Comparison of ENCODE assay signal across 8 mouse cellular contexts in genomic region chr17:56613236-56613844, GRCm38 (mm10). TPM values are rescaled to one million over a fixed set of nuclear protein-coding genes. Genes with fewer than 3 reads are reported as not detected.
DNase-seq lines count a peak whose midpoint lies in the region; ATAC-seq lines count a peak whose summit lies in the region.

Gene Rpl36, plus strand, starts transcription at chr17:56613416.

- under 1% methylated on average over 52 of the region's 52 CpGs for WGBS in forebrain, embryonic 11.5 days
- WGBS in heart, embryonic 16.5 days: under 1% methylated on average over 52 of the region's 52 CpGs
- WGBS in liver, embryonic 15.5 days (ENCODE audit: insufficient replicate concordance): under 1% methylated on average over 52 of the region's 52 CpGs
- WGBS in neural tube, embryonic 12.5 days: under 1% methylated on average over 52 of the region's 52 CpGs

- peak within 1 kb of the TSS; percentile 74 for H3K27ac ChIP-seq in forebrain, embryonic 11.5 days (ENCODE audit: low read depth, low read length)
- H3K27ac ChIP-seq in heart, embryonic 16.5 days (ENCODE audit: low read length): peak within 1 kb of the TSS; percentile 88
- peak within 1 kb of the TSS; percentile 86 for H3K27ac ChIP-seq in liver, embryonic 15.5 days (replicated peaks)
- peak within 1 kb of the TSS; percentile 82 for H3K27ac ChIP-seq in neural tube, embryonic 12.5 days

- DNase-seq in c-Kit-positive CD71-negative TER-119-negative erythroid progenitor cells, embryonic 14.5 days (ENCODE audit: low read depth): peak; percentile 78
- DNase-seq in forebrain, embryonic 11.5 days (ENCODE audit: low spot score): peak; percentile 98
- DNase-seq in kidney, postnatal 36 days: peak; percentile 96 to 98
- peak; percentile 92 for DNase-seq in telencephalon, adult 2 months (ENCODE audit: low read depth, low spot score)

- peak within 1 kb of the TSS; percentile 75 for H3K4me3 ChIP-seq in forebrain, embryonic 11.5 days (ENCODE audit: low read depth, low read length)
- peak within 1 kb of the TSS; percentile 80 for H3K4me3 ChIP-seq in heart, embryonic 16.5 days (ENCODE audit: low read length)
- peak within 1 kb of the TSS; percentile 69 for H3K4me3 ChIP-seq in liver, embryonic 15.5 days (replicated peaks)
- peak within 1 kb of the TSS; percentile 75 for H3K4me3 ChIP-seq in neural tube, embryonic 12.5 days

- ATAC-seq in CD4-positive, CD25-positive, alpha-beta regulatory T cell, adult 4 months: peak; percentile 74
- peak; percentile 60 for ATAC-seq in forebrain, embryonic 11.5 days (replicated peaks; ENCODE audit: low FRiP score)
- peak; percentile 46; the same call in 1 of the 2 replicates for ATAC-seq in heart, embryonic 16.5 days (replicated peaks; ENCODE audit: extremely low read depth, insufficient read depth, low FRiP score)
- peak; percentile 35 for ATAC-seq in liver, embryonic 15.5 days (ENCODE audit: insufficient read depth)
- peak; percentile 34 for ATAC-seq in neural tube, embryonic 12.5 days (ENCODE audit: low FRiP score, low read depth)

- H3K9ac ChIP-seq in forebrain, embryonic 11.5 days (ENCODE audit: low read length): peak within 1 kb of the TSS; percentile 82
- peak within 1 kb of the TSS; percentile 88 for H3K9ac ChIP-seq in heart, embryonic 16.5 days (ENCODE audit: low read length)
- H3K9ac ChIP-seq in liver, embryonic 15.5 days: peak within 1 kb of the TSS; percentile 66
- H3K9ac ChIP-seq in neural tube, embryonic 12.5 days: peak within 1 kb of the TSS; percentile 90

- peaks cover 19% of the 10 kb centered on the region for H3K4me1 ChIP-seq in forebrain, embryonic 11.5 days (replicated peaks; ENCODE audit: control insufficient read depth, insufficient read depth, low read length)
- peaks cover 29% of the 10 kb centered on the region for H3K4me1 ChIP-seq in heart, embryonic 16.5 days (ENCODE audit: control insufficient read depth, insufficient read depth, low read length)
- H3K4me1 ChIP-seq in liver, embryonic 15.5 days (replicated peaks): peaks cover 69% of the 10 kb centered on the region
- H3K4me1 ChIP-seq in neural tube, embryonic 12.5 days: peaks cover 31% of the 10 kb centered on the region

- H3K27me3 ChIP-seq in forebrain, embryonic 11.5 days (ENCODE audit: control insufficient read depth, insufficient read depth, low read length): no peaks in the 10 kb centered on the region
- no peaks in the 10 kb centered on the region for H3K27me3 ChIP-seq in heart, embryonic 16.5 days (ENCODE audit: control insufficient read depth, insufficient read depth, low read length)
- no peaks in the 10 kb centered on the region for H3K27me3 ChIP-seq in liver, embryonic 15.5 days
- H3K27me3 ChIP-seq in neural tube, embryonic 12.5 days (replicated peaks): no peaks in the 10 kb centered on the region

- H3K4me2 ChIP-seq in forebrain, embryonic 11.5 days (ENCODE audit: low read depth, low read length, severe bottlenecking): peak within 1 kb of the TSS; percentile 76
- H3K4me2 ChIP-seq in heart, embryonic 16.5 days (ENCODE audit: low read depth, low read length): peak within 1 kb of the TSS; percentile 83
- peak within 1 kb of the TSS; percentile 75 for H3K4me2 ChIP-seq in liver, embryonic 15.5 days
- H3K4me2 ChIP-seq in neural tube, embryonic 12.5 days (replicated peaks): peak within 1 kb of the TSS; percentile 95

- H3K9me3 ChIP-seq in forebrain, embryonic 11.5 days (ENCODE audit: control insufficient read depth, low read length): no peaks in the 10 kb centered on the region
- H3K9me3 ChIP-seq in heart, embryonic 16.5 days (replicated peaks; ENCODE audit: control insufficient read depth, low read length): no peaks in the 10 kb centered on the region
- no peaks in the 10 kb centered on the region for H3K9me3 ChIP-seq in liver, embryonic 15.5 days (replicated peaks)
- H3K9me3 ChIP-seq in neural tube, embryonic 12.5 days: no peaks in the 10 kb centered on the region

- peaks cover 13% of the 10 kb centered on the region; the same call in 1 of the 2 replicates for H3K36me3 ChIP-seq in forebrain, embryonic 11.5 days (ENCODE audit: control insufficient read depth, insufficient read depth, low read length)
- peaks cover 30% of the 10 kb centered on the region for H3K36me3 ChIP-seq in heart, embryonic 16.5 days (ENCODE audit: control insufficient read depth, insufficient read depth)
- H3K36me3 ChIP-seq in liver, embryonic 15.5 days (replicated peaks): peaks cover 41% of the 10 kb centered on the region
- H3K36me3 ChIP-seq in neural tube, embryonic 12.5 days: peaks cover 42% of the 10 kb centered on the region

RNA-seq across cellular contexts. Expression of gene Rpl36, which starts in this region (rescaled TPM):
- polyA plus RNA-seq in CD4-positive, CD25-positive, alpha-beta regulatory T cell, adult 4 months (2017; shearing (Covaris generic)): 1,000 to 10,000 TPM; 3,663 to 4,818 TPM
- 1,269 and 1,280 TPM in 2 replicates for polyA plus RNA-seq in forebrain, embryonic 11.5 days (2014; fragmentation: Nextera tagmentation; extraction: Ambion mirVana)
- 1,106 and 1,159 TPM in 2 replicates for polyA plus RNA-seq in heart, embryonic 16.5 days (2015; fragmentation: Nextera tagmentation; extraction: Ambion mirVana)
- 745 and 882 TPM in 2 replicates for polyA plus RNA-seq in liver, embryonic 15.5 days (2015; fragmentation: Nextera tagmentation; extraction: Ambion mirVana)
- polyA plus RNA-seq in neural tube, embryonic 12.5 days (2016; fragmentation: Nextera tagmentation; extraction: Ambion mirVana): 1,187 and 1,201 TPM in 2 replicates

Comparison
In these comparisons a context has a peak if more than half of its experiments do, and no peak if none do; other contexts are left out.
1. Peak in every context shown above with its lines: DNase-seq, ATAC-seq, H3K4me3 ChIP-seq and H3K27ac ChIP-seq.